Mouse (Mus musculus) spleen, adult 2 months (tissue): Measurements from ENCODE around the gene Scn10a.

Source experiments
- CTCF ChIP-seq: fragments of 200-500 bp; IDR thresholded peaks from 2 replicates; pipeline ENCODE4 v1.5.1; 2011; ENCODE audit warnings: mild to moderate bottlenecking, inconsistent platforms; ENCODE audit not compliant: insufficient read depth, insufficient read length, insufficient replicate concordance; ENCODE audit errors: extremely low read depth
- POLR2A ChIP-seq: fragments of 200-500 bp; IDR thresholded peaks from 2 replicates; pipeline ENCODE4 v1.6.1; 2011; ENCODE audit warnings: low read depth, low read length, inconsistent platforms

DNA sequence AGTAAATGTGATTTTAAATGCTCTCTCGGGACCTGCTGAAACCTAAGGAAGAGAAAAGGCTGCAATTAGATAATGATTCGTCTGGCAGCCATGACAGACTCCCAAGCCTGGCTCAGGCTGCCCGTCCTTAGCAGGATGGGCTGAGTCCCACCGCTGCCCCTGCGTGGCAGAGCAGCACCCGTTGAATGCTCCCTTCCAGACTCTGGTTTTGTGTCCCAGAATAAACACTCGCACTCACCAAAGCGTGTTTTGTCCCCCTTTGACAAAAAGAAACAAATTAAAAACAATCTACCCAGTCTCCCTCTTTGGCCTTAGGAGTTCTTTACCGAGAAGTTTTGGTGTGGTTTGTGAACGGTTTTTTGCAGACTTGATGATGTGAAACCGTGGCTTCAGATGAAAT is at the start of gene Scn10a:
- TF ChIP-seq CTCF (no peak), POLR2A (no peak)
